Mouse (Mus musculus) adrenal gland (tissue): ENCODE data around the gene Prss30.

Experiments used
- intact Hi-C: fragments of 180-260 bp; cut with DNase I; formaldehyde crosslinking; loops from one replicate; pipeline ENCODE4 v1.15.1; 2025
- long read RNA-seq, 2 experiments: library from polyadenylated mRNA; unstranded; transcript quantifications; one replicate each; pipeline ENCODE4 v2.0.0; 2020; ENCODE audit warnings: borderline replicate concordance in 1 of 2; ENCODE audit not compliant: insufficient replicate concordance in 1 of 2

Prss30 gene
- long read RNA-seq, experiment 1, result 0 reads
- long read RNA-seq, experiment 2, result 0 reads

DNA sequence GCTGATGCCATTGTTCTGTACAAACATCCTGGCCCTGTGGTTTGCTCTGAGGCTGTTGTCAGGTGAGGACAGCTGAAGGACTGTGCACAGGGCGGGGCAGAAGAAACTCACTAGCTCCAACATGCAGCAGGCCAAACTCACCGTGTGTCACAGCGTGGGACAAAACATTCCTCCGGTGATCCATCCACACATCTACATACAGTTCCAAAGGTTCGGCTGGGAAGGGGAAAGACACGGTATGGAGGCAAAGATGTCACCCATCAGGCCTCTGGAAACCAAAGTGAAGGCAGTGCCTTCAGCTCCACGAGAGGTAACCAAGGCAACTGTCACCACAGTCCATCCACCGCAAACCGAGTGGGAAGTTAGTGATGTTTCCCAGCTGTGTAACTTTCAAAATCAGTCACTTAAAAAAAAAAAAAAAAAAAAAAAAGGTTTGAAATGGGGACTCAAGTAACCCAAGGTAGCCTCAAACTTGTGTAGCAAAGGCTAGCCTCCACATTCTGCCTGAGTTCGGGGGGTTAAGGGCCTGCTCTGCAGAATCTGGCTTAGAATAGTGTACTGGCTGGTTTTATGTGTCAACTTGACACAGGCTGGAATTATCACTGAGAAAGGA lies at the start of gene Prss30:
TSS of gene Prss30 (minus strand) at position 270 of the 613 bp plus-strand sequence.
- intact Hi-C loops, result no loop called here

DNA sequence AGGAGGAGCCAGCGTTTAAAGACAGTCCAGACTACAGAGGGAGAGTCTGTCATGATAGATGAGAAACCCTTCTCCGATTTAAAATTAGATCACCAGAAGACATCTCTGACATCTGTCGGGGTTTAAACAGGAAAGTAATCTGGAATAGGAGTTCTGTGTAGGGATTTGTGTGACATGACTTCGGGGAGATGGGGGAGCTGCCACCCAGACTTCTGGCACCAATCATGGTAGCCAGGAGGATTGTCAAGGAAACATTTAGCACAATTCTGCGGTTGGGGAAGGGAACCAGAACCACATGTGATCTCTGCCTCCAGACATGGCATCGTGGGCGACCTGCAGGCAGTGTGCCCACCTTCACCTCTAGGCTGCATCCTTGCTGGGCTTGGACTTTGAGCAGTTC lies 49.1 kb upstream of the Prss30 start:
- intact Hi-C loops, result no loop called here

- intact Hi-C loops, result no loop called here
Observed at GRCm38 (mm10) chr17:24021375-24022199, 41.2 kb upstream of the Prss30 start.

GRCm38 (mm10) chr17:24020696-24021095 lies 40.3 kb upstream of the Prss30 start:
- intact Hi-C loops, result no loop called here

GRCm38 (mm10) chr17:24015727-24016126 lies 35.4 kb upstream of the Prss30 start:
- intact Hi-C loops, result no loop called here

DNA sequence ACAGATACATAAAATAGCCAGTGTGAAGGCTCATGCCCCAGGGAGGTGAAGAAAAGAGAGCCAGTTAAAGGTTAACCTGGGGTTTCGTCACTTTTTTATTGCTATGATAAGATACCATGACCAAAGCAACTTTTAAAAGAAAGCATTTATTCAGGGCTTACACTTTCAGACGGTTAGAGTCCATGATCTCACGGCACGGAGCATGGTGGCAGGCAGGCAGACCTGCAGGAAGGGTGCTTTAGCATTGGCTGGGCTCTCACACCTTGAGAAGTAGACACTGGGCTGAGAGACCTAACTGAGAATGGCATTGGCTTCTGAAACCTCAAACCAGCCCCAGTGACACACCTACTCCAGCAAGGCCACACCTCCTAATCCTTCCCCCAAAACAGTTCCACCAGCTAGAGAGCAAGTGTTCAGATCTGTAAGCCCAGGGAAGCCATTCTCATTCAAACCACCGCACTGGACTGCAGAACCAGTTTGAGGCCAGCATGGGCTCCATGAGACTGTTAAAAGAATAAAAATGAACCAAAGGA lies 34.1 kb upstream of the Prss30 start:
- intact Hi-C loops, result no loop called here

- intact Hi-C loops, result no loop called here
Observed at GRCm38 (mm10) chr17:24012921-24013320, 32.6 kb upstream of the Prss30 start.

- intact Hi-C loops, result no loop called here
Observed at GRCm38 (mm10) chr17:24009617-24010016, 29.3 kb upstream of the Prss30 start.

DNA sequence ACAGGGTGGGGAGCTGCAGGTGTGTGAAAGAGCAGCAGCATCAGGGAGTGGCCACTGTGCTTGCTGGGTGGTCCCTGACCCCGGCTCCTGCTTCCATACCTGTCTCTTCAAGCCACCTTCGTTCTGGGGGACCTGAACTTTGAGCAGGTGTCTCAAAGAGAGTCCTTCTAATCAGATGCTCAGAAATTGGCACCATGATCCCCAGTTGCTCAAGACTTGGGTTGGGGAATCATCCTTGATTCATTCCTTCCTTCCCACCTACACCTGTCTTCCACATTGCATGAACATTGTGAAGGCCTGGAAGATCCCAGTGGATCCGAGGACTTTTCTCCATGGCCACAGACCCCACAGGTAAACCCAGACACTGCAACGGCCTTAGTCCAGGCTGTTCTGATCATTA lies 27.7 kb upstream of the Prss30 start:
- intact Hi-C loops, result no loop called here

- intact Hi-C loops, result no loop called here
Observed at GRCm38 (mm10) chr17:24007391-24007790, 27.0 kb upstream of the Prss30 start.

GRCm38 (mm10) chr17:24006930-24007329 lies 26.6 kb upstream of the Prss30 start:
- intact Hi-C loops, result no loop called here

- intact Hi-C loops, result no loop called here
Observed at GRCm38 (mm10) chr17:24005049-24005448, 24.7 kb upstream of the Prss30 start.

DNA sequence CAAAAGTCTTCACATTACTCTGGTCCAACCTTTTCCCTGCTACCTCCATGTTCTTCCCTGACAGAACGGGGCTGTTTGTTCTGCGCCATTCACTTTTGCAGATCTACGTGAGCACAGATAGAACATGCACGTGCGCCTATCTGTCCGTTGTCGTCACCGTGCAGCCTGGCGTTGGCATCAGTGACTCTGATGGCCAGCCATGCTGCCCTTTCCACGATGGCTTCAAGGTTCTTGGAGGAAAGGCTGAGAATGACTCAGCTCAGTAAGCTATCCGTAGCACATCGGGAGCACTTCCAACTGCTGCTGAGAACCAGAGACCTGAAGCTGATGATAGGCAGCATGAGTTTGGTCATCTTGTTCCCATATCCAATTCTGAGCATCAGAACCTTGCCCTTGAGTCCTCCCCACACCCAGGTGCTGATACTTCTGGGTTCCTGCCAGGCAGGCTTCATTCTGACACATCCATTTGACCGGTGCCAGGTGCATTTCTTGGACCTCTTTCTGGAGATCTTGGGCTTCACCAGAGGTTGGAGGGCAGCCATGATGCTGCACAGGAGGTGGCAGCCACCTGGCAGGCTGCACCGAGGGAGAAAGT lies 23.8 kb upstream of the Prss30 start:
- intact Hi-C loops, result no loop called here

DNA sequence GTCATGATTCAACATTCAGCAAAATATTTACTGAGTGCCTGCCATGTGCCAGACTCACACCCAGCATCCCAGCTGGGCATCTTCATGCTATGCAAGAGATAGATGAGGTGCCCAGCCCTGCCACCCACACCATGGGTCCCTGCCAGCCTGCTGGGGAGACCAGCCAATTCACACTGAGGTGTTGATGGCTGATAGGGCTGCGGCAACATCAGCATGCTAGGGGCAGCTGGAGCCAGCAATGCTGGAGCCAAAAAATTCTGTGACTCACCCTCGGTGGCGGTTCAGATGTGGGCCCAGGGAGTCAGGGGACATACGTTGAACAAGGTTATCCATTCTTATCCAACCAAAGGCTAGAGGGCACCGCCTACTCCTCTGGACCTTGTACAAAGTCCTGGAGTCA lies 20.0 kb upstream of the Prss30 start:
- intact Hi-C loops, result no loop called here

DNA sequence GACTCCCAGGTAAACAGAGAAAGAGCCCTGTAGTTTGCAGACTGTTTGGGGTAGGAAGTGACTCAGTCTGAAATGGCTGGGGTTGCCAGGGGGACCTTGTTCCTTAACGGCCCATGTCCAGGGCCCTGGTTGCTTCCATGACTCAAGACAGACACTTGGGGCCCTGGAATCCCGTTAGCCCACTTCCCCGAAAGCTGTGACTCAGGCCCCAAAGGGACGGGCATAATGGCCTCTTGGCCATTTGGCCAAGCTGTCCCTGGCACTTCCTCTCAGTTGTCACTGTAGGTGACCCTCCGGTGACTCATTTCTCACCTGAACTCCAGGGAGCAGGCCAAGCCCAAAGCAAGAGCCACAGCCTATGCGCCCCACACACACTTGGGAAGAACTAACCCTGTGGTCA lies 18.0 kb upstream of the Prss30 start:
- intact Hi-C loops, result no loop called here

DNA sequence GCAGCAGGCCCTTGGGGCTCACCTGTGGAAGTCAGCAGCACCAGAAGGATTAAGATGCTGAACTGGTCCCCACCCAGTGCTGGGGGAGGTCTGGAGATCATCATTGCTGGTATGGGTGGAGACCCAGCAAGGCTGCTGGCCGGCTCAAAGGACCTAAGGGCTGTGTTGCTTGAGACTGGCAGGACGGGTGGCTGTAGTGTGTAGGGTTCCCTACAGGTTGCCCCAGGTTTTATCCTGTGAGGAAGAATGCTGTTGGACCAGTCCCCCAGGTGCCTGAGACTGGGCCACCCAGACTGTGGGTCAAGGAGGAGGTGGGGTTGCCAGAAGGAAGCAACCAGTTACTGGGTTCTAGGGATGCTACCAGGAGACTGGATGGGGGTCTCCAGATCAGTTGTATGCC lies 17.5 kb upstream of the Prss30 start, which contains the start of gene Prss22:
TSS of gene Prss22 (minus strand) at position 200 of the 400 bp plus-strand sequence.
- intact Hi-C loops, result no loop called here

DNA sequence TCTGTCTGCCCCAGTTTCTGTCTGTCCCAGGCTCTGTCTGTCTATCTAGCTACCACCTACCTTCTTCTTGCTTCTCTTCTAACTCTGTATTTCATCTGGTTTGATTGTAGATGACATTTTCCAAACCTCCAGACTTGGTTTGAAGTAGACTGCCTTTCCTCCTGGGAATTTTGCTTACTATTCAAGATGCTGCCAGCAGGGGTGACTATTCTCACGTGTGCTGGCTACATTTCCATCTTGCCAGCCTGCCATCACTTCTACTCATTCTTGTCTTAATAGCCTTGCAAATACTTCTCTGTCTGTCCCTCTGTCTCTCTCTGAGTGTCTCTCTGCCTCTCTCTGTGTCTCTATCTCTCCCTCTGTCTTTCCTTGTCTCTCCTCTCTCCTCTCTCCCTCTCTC lies 15.1 kb upstream of the Prss30 start:
- intact Hi-C loops, result loop anchor here (2.0 kb wide), 1 partner anchor 27 kb away; no protein-coding TSS in a partner anchor

- intact Hi-C loops, result loop anchor here (2.0 kb wide), 1 partner anchor 26 kb away; no protein-coding TSS in a partner anchor
Observed at GRCm38 (mm10) chr17:23994667-23995066, 14.3 kb upstream of the Prss30 start.

- intact Hi-C loops, result loop anchor here (2.0 kb wide), 1 partner anchor 25 kb away; no protein-coding TSS in a partner anchor
Observed at GRCm38 (mm10) chr17:23993559-23994428, 13.4 kb upstream of the Prss30 start.

GRCm38 (mm10) chr17:23992789-23993553 lies 12.6 kb upstream of the Prss30 start:
- intact Hi-C loops, result no loop called here
